Mouse (Mus musculus) heart, embryonic 12.5 days (tissue): ENCODE measurements at regions not wholly inside any gene's neighbourhood (a gene's known extent, or its start where the extent isn't known, plus 50 kb on each side); places are given as distances from the start of the nearest gene placed in this dataset.

Source experiments
- ATAC-seq: fragments of 200-750 bp; cut with Nextera tagmentation; 2 replicates; pipeline ENCODE4 v1.8.0; 2017; ENCODE audit warnings: moderate TSS enrichment, moderate library complexity; ENCODE audit not compliant: insufficient number of reproducible peaks, low FRiP score
- H3K27ac ChIP-seq: fragments of 300-500 bp; sonication (generic); 2 replicates; pipeline ENCODE4 v1.5.1; 2016; ENCODE audit warnings: mild to moderate bottlenecking, moderate library complexity; ENCODE audit not compliant: poor library complexity, severe bottlenecking
- H3K27me3 ChIP-seq: fragments of 300-500 bp; sonication (generic); replicated peaks from 2 replicates; pipeline ENCODE4 v1.6.1; 2016; ENCODE audit warnings: mild to moderate bottlenecking, moderate library complexity
- H3K36me3 ChIP-seq: fragments of 300-500 bp; sonication (generic); 2 replicates; pipeline ENCODE4 v1.6.1; 2016; ENCODE audit warnings: mild to moderate bottlenecking, moderate library complexity
- H3K4me1 ChIP-seq: fragments of 300-500 bp; sonication (generic); replicated peaks from 2 replicates; pipeline ENCODE4 v1.6.1; 2016; ENCODE audit warnings: mild to moderate bottlenecking
- H3K4me2 ChIP-seq: fragments of 300-500 bp; sonication (generic); 2 replicates; pipeline ENCODE4 v1.6.1; 2016; ENCODE audit warnings: mild to moderate bottlenecking, moderate library complexity
- H3K4me3 ChIP-seq: fragments of 300-500 bp; sonication (generic); 2 replicates; pipeline ENCODE4 v1.5.1; 2016; ENCODE audit warnings: mild to moderate bottlenecking
- H3K9ac ChIP-seq: fragments of 300-500 bp; sonication (generic); 2 replicates; pipeline ENCODE4 v1.6.1; 2016; ENCODE audit warnings: mild to moderate bottlenecking, moderate library complexity
- H3K9me3 ChIP-seq: fragments of 300-500 bp; sonication (generic); replicated peaks from 2 replicates; pipeline ENCODE4 v1.6.1; 2016; ENCODE audit warnings: mild to moderate bottlenecking, moderate library complexity
- WGBS: fragments of 180-500 bp; shearing (Covaris S2); methylation state at CpG from one replicate; pipeline ENCODE4 v1.1.7; 2016; 5-methylcytosine and 5-hydroxymethylcytosine counted together

DNA sequence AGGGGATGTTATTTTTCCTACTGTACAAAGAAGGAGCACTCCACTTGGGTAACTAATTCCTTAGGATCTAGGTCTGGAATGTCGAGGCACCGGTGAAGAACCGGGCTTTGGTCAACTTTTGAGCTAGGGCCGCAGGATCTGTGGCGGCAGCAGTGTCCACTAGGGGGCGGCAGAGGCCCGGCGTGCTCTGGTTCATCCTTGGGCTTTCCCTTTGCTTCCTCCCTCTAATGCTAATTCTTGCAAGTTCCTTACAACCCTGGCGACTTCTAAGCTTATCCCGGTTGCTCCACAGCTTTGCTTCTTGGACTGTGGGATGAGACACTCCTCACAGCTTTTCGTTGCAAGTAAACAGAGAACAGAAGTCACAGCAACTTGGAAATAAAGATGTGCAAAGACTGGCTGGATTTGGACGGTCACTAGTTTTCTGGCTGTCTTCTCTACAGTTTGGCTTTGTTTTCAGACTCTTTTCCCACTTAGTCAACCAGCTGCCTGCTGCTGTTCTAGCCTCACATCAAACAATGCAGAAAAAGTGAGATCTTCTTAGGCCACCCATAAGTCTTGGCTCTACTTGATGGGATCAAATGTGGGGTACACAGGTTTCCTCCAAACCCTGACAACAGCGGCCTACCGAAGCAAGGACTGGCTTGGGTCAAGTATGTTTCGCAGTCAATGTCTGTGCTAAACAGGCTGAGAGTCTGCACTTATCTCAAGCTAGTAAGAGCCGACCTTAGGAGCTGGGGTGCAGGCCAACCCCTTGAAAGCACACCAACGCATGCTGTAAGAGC, 51.2 kb upstream of the Tmem72 start:
- Histone ChIP-seq H3K4me2 (no peak overlapping the region), H3K27me3 (no peaks in the 10 kb centered on the region), H3K36me3 (no peaks in the 10 kb centered on the region), H3K9ac (no peak overlapping the region), H3K4me1 (peaks cover 14% of the 10 kb centered on the region), H3K9me3 (no peaks in the 10 kb centered on the region), H3K4me3 (no peak overlapping the region), H3K27ac (no peak overlapping the region)
- WGBS = 32% methylated on average over 17 of the region's 17 CpGs
- ATAC-seq = no peak

DNA sequence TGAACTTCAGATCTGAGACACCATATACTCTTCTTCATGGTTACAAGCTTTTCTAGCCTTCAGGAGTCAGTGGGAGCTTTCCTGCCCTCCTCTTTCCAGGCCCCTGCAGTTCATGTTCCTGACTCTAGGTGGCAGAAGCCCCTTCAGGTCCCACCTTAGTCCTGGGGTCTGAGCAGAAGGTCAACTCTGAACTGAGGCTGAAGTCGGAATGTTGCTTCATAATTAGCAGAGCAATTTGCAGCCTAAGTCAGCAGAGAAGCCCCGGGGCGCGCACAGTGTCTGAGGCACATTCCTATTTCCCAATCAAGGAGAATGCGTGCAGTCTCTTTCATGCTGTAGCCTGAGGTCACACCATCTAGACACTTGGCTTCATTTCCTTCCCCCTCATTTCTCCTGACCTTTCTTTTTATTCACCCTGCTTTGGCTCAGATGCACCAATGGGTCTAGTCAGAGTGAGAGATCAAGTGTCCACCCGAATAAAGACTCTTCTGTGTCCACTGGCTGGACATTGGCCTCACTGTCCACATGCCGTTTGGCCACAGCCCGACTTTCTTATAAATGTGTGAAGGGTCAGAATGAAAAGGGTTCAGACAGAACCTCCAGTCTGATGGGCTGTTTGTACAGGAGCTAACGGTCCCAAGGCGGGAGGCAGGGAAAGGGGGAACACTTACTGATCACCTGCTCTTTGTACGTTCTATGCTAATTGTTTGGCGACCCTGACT, 58.4 kb upstream of the Tmem72 start:
- Histone ChIP-seq H3K4me1 (no peaks in the 10 kb centered on the region), H3K4me2 (no peak overlapping the region), H3K9ac (no peak overlapping the region), H3K36me3 (no peaks in the 10 kb centered on the region), H3K27ac (no peak overlapping the region), H3K4me3 (no peak overlapping the region), H3K27me3 (no peaks in the 10 kb centered on the region), H3K9me3 (no peaks in the 10 kb centered on the region)
- ATAC-seq = no peak
- 72% methylated on average over 12 of the region's 12 CpGs for WGBS

DNA sequence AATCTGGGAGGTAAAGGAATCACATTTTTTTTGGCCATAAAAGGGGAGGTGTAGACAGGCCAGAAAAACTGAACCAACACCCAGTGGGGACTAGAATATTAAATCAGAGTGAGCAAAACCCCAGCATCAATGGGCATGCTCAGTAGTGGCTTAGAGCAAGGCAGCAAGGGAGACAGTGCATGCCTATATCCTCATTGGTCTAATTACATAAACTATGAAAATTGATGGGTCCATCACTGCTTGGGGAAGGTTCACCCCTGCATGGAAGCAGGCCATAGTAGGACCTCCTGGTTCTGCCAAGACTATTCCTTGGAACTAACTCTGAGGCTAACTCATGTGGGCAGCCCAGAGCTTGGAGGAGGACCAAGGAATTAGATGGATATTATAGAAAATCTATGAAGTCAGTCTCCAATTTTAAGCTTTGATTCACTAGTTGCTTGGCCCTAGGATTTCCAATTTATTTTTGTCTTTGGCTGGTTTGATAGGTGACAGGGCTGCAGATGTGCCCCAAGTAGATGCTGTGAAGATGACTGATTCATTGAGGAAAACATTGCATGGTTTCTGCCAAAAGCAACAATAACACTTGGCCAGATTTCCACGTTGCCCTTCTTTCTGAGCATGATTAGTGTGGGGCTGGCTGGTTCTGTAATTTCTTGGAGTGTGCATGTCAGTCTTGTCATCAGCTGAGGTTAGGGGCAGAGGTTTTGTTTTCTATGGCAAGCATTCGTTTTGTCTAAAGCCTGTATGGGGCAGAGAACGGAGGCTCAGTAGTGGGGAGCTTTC, 70.0 kb upstream of the Tmem72 start:
- no peak for ATAC-seq

DNA sequence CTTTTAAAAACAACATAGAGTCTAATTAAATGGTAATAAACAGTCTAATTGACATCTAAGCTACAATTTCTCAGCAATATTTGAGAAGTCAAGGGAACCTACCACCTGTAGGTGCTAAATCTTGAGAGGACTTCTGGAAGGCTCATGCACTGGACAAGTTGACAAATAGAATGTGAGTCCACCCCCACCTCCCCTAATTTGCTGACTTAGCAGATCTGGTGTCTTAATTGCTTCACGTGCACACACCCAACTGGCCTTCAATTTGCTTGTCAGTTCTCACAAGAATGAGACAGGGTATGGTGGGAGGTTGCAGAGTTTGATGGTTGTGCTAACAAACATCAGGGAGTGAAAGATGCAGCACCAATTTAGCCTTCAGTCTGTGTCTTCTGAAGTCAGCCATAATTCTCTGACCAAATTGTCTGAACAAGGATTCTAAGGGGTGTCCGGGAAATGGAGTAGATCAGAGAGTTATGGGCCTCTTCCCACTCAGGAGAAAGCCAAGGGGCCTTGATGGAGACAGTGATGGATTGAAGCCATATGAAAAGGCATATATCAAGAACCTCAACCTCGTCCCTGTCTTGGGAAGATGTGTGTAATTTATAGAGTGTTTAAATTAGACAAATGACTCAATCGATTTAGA, 76.7 kb upstream of the Tmem72 start:
- no peak overlapping the region for H3K9ac ChIP-seq
- H3K36me3 ChIP-seq = no peaks in the 10 kb centered on the region
- no peaks in the 10 kb centered on the region for H3K9me3 ChIP-seq
- H3K4me2 ChIP-seq = no peak overlapping the region
- no peak overlapping the region for H3K27ac ChIP-seq
- no peak overlapping the region for H3K4me3 ChIP-seq
- 79% methylated on average over 4 of the region's 4 CpGs for WGBS
- H3K27me3 ChIP-seq = no peaks in the 10 kb centered on the region
- H3K4me1 ChIP-seq = no peaks in the 10 kb centered on the region; the same call in 1 of the 2 replicates
- ATAC-seq = no peak

More for the DNA sequence above, 70.0 kb upstream of the Tmem72 start:
- no peak overlapping the region for H3K9ac ChIP-seq
- no peaks in the 10 kb centered on the region for H3K9me3 ChIP-seq
- H3K27ac ChIP-seq = no peak overlapping the region
- H3K36me3 ChIP-seq = no peaks in the 10 kb centered on the region
- no peaks in the 10 kb centered on the region for H3K4me1 ChIP-seq
- no peak overlapping the region for H3K4me2 ChIP-seq
- 46% methylated on average over 3 of the region's 3 CpGs for WGBS
- H3K27me3 ChIP-seq = no peaks in the 10 kb centered on the region
- no peak overlapping the region for H3K4me3 ChIP-seq

DNA sequence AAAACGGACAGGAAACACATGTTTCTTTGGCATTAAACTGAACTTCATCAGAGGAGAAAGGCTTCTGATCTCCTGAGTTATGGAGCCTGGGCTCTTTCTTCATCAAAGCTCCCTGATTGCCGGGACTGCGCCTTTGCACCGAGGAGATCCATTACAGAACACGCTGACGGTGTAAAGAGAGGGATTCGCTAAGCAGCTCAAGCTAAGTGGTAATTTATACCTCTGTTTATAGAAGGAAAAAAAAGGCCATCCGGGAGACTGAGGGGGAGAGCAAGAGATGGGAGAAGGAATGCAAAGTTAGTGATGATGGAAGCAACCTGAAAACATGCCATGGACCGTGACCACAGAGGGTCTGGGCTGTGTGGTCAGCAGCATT, 77.2 kb upstream of the Tmem72 start:
- Histone ChIP-seq H3K27ac (no peak overlapping the region), H3K4me1 (no peaks in the 10 kb centered on the region; the same call in 1 of the 2 replicates), H3K4me3 (no peak overlapping the region), H3K36me3 (no peaks in the 10 kb centered on the region), H3K9me3 (no peaks in the 10 kb centered on the region), H3K27me3 (no peaks in the 10 kb centered on the region), H3K9ac (no peak overlapping the region), H3K4me2 (no peak overlapping the region)
- no peak for ATAC-seq
- WGBS = 75% methylated on average over 9 of the region's 9 CpGs

DNA sequence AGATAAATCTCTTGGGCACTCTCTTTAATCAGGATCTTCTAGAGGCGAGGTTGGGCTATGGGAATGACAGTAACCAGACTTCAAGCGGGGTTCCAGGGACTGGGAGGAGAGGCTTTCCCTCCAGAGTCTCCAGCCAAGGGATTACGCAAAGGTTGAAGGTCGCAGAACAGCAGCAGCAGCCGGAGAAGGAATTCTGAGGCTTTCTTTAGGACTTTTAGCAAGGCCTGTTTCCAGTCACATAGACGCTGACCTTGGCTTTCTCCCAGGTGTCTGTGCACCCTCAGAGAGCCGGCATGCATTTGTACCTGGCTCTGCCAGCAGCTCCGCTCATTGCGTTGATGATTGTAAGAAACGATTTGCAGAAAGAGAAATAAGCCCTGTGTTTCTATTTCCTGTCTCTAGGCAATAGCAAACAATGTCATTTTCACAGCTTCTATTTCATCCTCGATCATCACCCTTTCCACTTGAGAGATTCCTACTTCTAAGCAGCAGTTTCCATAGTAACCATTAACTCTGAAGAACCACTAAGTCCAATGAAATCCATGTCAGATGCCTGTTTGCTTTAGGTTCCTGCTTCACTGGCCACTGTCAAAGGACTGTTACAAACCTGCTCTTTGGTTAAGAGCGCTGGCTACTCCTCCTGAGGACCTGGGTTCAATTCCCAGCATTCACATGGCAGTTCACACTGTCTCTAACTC, 104.7 kb upstream of the Tmem72 start:
- H3K4me2 ChIP-seq = no peak overlapping the region
- peaks cover 10% of the 10 kb centered on the region; the same call in 1 of the 2 replicates for H3K4me1 ChIP-seq
- 46% methylated on average over 12 of the region's 12 CpGs for WGBS
- ATAC-seq = no peak
- no peaks in the 10 kb centered on the region for H3K27me3 ChIP-seq
- no peak overlapping the region for H3K9ac ChIP-seq
- H3K36me3 ChIP-seq = no peaks in the 10 kb centered on the region
- H3K27ac ChIP-seq = no peak overlapping the region
- H3K9me3 ChIP-seq = no peaks in the 10 kb centered on the region
- H3K4me3 ChIP-seq = no peak overlapping the region

DNA sequence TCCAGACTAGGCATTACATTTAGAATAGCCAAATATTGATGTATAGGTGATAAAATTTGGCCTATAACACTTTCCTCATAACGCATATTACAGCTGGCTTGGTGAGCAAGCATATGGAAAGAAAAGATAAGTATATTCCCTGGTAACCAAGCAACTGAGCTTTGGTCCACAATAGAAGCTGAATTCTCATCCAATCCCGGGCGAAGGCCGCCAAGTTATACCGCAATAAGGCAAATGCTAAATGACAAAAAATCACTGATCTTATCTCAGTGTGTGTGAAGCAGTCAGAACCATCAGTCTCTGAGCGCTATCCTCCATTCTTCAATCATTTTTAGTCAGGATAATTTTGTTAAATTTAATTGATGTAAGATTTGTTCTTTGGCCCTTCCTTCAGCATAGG, 105.9 kb upstream of the Tmem72 start:
- no peaks in the 10 kb centered on the region for H3K36me3 ChIP-seq
- no peak overlapping the region for H3K4me2 ChIP-seq
- WGBS = 88% methylated on average over 6 of the region's 6 CpGs
- H3K27me3 ChIP-seq = no peaks in the 10 kb centered on the region
- no peaks in the 10 kb centered on the region for H3K9me3 ChIP-seq
- peaks cover 10% of the 10 kb centered on the region; the same call in 1 of the 2 replicates for H3K4me1 ChIP-seq
- no peak overlapping the region for H3K9ac ChIP-seq
- H3K27ac ChIP-seq = no peak overlapping the region
- no peak for ATAC-seq
- H3K4me3 ChIP-seq = no peak overlapping the region

DNA sequence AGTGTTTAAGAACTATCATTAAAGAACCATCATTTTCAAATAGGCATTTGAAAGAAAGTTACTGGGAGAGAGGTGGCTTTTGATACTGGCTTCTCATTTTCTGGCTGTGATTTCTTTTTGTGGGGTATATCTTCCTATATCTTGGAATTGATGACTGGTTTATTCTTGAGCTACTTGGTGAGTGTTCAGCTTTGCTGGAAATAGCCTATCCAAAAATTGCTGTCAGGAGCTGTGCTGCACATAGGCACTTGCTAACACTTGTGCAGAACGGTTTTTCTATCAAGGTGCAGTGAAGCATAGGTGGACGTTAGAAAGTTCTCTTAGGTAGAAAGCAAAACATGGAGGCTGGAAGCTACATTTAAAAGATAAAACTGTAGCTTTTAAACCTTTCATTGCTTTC, 108.9 kb upstream of the Tmem72 start:
- Histone ChIP-seq H3K9ac (no peak overlapping the region), H3K27ac (no peak overlapping the region), H3K9me3 (no peaks in the 10 kb centered on the region), H3K4me3 (no peak overlapping the region), H3K27me3 (no peaks in the 10 kb centered on the region), H3K36me3 (no peaks in the 10 kb centered on the region), H3K4me1 (peaks cover 3% of the 10 kb centered on the region; the same call in 1 of the 2 replicates), H3K4me2 (no peak overlapping the region)
- 76% methylated on average over 2 of the region's 2 CpGs for WGBS
- no peak for ATAC-seq

DNA sequence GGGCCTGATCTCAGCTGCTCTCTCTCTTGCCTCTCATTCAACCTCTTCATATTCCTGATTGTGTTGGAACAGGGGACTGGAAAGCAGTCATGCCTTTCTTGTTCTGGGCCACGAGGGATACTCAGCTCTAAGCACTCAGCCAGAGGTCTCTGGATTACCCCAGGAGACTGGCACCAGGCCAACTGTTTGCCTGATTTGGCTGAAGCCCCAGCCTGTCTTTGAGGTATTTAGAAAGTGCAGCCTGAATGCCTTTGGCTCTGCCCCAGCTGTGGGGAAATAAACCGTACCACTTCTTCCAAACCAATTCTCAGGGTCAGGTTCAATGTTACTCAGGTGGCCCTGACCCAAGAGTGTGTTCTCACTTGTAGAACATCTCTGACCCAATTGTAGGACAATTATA, 112.6 kb upstream of the Tmem72 start:
- 40% methylated on average over 2 of the region's 2 CpGs for WGBS
- H3K4me3 ChIP-seq = no peak overlapping the region
- H3K36me3 ChIP-seq = no peaks in the 10 kb centered on the region
- H3K9me3 ChIP-seq = no peaks in the 10 kb centered on the region
- ATAC-seq = no peak
- no peak overlapping the region for H3K9ac ChIP-seq
- H3K27me3 ChIP-seq = no peaks in the 10 kb centered on the region
- H3K4me1 ChIP-seq = peaks cover 3% of the 10 kb centered on the region; the same call in 1 of the 2 replicates
- H3K4me2 ChIP-seq = no peak overlapping the region
- no peak overlapping the region for H3K27ac ChIP-seq

DNA sequence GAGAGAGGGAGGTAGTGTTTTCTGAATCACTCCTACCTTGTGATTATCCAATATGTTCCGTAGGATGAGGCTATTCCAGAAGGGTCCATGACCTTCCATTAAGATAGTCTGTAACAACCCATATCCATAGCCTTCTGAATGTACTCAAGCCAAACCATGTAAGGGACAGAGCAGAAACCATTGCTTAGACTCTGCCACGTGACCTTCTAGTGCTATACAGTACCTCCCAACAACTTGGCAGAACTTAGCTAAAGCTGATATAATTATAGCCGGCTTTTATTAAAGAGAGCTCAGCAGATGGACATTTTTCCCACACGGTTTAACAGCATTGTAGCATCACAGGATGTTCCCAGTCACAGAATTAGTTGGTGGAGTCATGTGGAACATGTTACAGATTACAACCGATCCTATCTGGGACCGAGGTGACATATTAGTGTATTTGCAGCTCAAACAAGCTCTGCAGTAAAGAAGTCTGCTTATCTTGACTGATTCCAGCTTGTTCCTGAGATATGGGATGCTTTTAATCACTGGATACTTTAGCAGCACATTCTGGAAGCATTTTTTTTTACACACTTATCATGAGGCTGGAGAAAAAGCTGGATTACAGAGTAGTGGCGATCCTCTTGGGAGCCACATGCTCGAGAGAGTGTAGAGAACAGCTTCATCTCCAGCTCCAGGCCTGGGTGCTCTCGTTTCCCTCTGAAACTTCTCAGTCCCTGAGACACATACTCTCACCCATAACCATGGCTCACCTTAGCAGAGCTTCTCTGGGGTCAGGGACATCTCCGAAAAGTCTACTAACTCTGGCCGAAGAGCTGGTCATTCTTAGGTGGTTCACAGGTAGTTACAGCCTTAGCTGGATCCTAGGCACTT, 129.5 kb upstream of the Tmem72 start:
- no peak overlapping the region for H3K4me2 ChIP-seq
- no peaks in the 10 kb centered on the region for H3K27me3 ChIP-seq
- no peaks in the 10 kb centered on the region for H3K36me3 ChIP-seq
- H3K27ac ChIP-seq = no peak overlapping the region
- no peaks in the 10 kb centered on the region for H3K9me3 ChIP-seq
- no peak overlapping the region for H3K9ac ChIP-seq
- no peak overlapping the region for H3K4me3 ChIP-seq
- peaks cover 16% of the 10 kb centered on the region; the same call in 1 of the 2 replicates for H3K4me1 ChIP-seq
- no peak for ATAC-seq
- WGBS = 43% methylated on average over 11 of the region's 11 CpGs
